Mouse (Mus musculus) lung, adult 2 months (tissue): ENCODE data around the gene Col4a1.

Source experiments
- CTCF ChIP-seq: fragments of 200-500 bp; IDR thresholded peaks from 2 replicates; pipeline ENCODE4 v1.5.1; 2011; ENCODE audit warnings: mild to moderate bottlenecking, low read length, control low read depth; ENCODE audit not compliant: insufficient read depth
- POLR2A ChIP-seq: fragments of 200-500 bp; IDR thresholded peaks from 2 replicates; pipeline ENCODE4 v1.6.1; 2011; ENCODE audit warnings: low read depth, mild to moderate bottlenecking, control low read depth, low read length, borderline replicate concordance; ENCODE audit errors: extremely low read depth

- TF ChIP-seq POLR2A (no peak), CTCF (no peak)
Measured at GRCm38 (mm10) chr8:11265971-11266370, 46.7 kb downstream of the Col4a1 start.
